Mouse (Mus musculus) macrophage (primary cell): Measurements from ENCODE around the gene Dennd4a. TPM values are rescaled to one million over a fixed set of nuclear protein-coding genes. Genes with fewer than 3 reads are reported as not detected.

ENCODE experiments used
- H3K27ac ChIP-seq: fragments of 350-480 bp; formaldehyde crosslinking; 2 replicates; pipeline ENCODE4 v1.9.0; 2021
- H3K36me3 ChIP-seq: fragments of 350-480 bp; formaldehyde crosslinking; 2 replicates; pipeline ENCODE4 v1.9.0; 2021; ENCODE audit errors: inconsistent target
- H3K4me3 ChIP-seq: fragments of 350-480 bp; formaldehyde crosslinking; 2 replicates; pipeline ENCODE4 v1.9.0; 2021; ENCODE audit errors: inconsistent target
- H3K79me2 ChIP-seq: fragments of 350-480 bp; formaldehyde crosslinking; 2 replicates; pipeline ENCODE4 v1.9.0; 2021; ENCODE audit errors: inconsistent target
- WGBS: methylation state at CpG from one replicate; pipeline ENCODE4 v1.1.7; 2026; ENCODE audit warnings: inconsistent platforms; ENCODE audit not compliant: missing documents; 5-methylcytosine and 5-hydroxymethylcytosine counted together
- polyA plus RNA-seq: library from polyadenylated mRNA; stranded (reverse); fragments of 250-400 nt; gene quantifications from 3 replicates; pipeline ENCODE4 v1.2.4, GENCODE M21; 2018; ENCODE audit warnings: inconsistent platforms

The Dennd4a gene
- polyA plus RNA-seq, 1 experiment from 2014 or later, result 5.1 TPM

- no peak overlapping the region for H3K4me3 ChIP-seq
- no peaks in the 10 kb centered on the region for H3K79me2 ChIP-seq
- H3K36me3 ChIP-seq, result no peaks in the 10 kb centered on the region
- no peak overlapping the region for H3K27ac ChIP-seq
- WGBS, result 80% methylated on average over 3 of the region's 3 CpGs
These were observed 15.1 kb upstream of the Dennd4a start for GRCm38 (mm10) chr9:64795846-64796615.

- H3K4me3 ChIP-seq, result no peak overlapping the region
These were observed 13.7 kb upstream of the Dennd4a start for GRCm38 (mm10) chr9:64797392-64797791.

GRCm38 (mm10) chr9:64798099-64798498 lies 13.0 kb upstream of the Dennd4a start:
- Histone ChIP-seq H3K79me2 (no peaks in the 10 kb centered on the region), H3K27ac (no peak overlapping the region), H3K36me3 (no peaks in the 10 kb centered on the region), H3K4me3 (no peak overlapping the region)

More at GRCm38 (mm10) chr9:64797392-64797791, 13.7 kb upstream of the Dennd4a start:
- Histone ChIP-seq H3K79me2 (no peaks in the 10 kb centered on the region), H3K36me3 (no peaks in the 10 kb centered on the region), H3K27ac (no peak overlapping the region)
- 84% methylated on average over 4 of the region's 4 CpGs for WGBS

- H3K27ac ChIP-seq, result no peak overlapping the region
These were observed 12.3 kb upstream of the Dennd4a start for GRCm38 (mm10) chr9:64798859-64799258.

GRCm38 (mm10) chr9:64799504-64799903 lies 11.6 kb upstream of the Dennd4a start:
- Histone ChIP-seq H3K36me3 (no peaks in the 10 kb centered on the region), H3K4me3 (no peak overlapping the region), H3K79me2 (no peaks in the 10 kb centered on the region), H3K27ac (no peak overlapping the region)
- 92% methylated on average over 5 of the region's 5 CpGs for WGBS

More at GRCm38 (mm10) chr9:64798859-64799258, 12.3 kb upstream of the Dennd4a start:
- Histone ChIP-seq H3K79me2 (no peaks in the 10 kb centered on the region), H3K4me3 (no peak overlapping the region), H3K36me3 (no peaks in the 10 kb centered on the region)
- 78% methylated on average over 1 of the region's 2 CpGs for WGBS

- 94% methylated on average over 5 of the region's 5 CpGs for WGBS
- no peak overlapping the region for H3K4me3 ChIP-seq
- H3K27ac ChIP-seq, result no peak overlapping the region
- H3K36me3 ChIP-seq, result no peaks in the 10 kb centered on the region
- no peaks in the 10 kb centered on the region for H3K79me2 ChIP-seq
These were observed 8.6 kb upstream of the Dennd4a start for GRCm38 (mm10) chr9:64802561-64802960.

GRCm38 (mm10) chr9:64803373-64804214 lies 7.5 kb upstream of the Dennd4a start:
- Histone ChIP-seq H3K79me2 (no peaks in the 10 kb centered on the region), H3K27ac (no peak overlapping the region), H3K36me3 (no peaks in the 10 kb centered on the region), H3K4me3 (no peak overlapping the region)
- WGBS, result 95% methylated on average over 5 of the region's 5 CpGs

- H3K27ac ChIP-seq, result no peak overlapping the region
- H3K4me3 ChIP-seq, result no peak overlapping the region
- H3K36me3 ChIP-seq, result no peaks in the 10 kb centered on the region
- 64% methylated on average over 5 of the region's 5 CpGs for WGBS
- H3K79me2 ChIP-seq, result no peaks in the 10 kb centered on the region
These were observed 5.3 kb upstream of the Dennd4a start for GRCm38 (mm10) chr9:64805875-64806274.

GRCm38 (mm10) chr9:64806335-64807060 lies 4.6 kb upstream of the Dennd4a start:
- H3K79me2 ChIP-seq, result no peaks in the 10 kb centered on the region
- no peak overlapping the region for H3K4me3 ChIP-seq
- WGBS, result 53% methylated on average over 6 of the region's 6 CpGs
- H3K36me3 ChIP-seq, result no peaks in the 10 kb centered on the region
- no peak overlapping the region for H3K27ac ChIP-seq

GRCm38 (mm10) chr9:64807061-64807808 lies 3.9 kb upstream of the Dennd4a start:
- no peak overlapping the region for H3K4me3 ChIP-seq
- H3K36me3 ChIP-seq, result no peaks in the 10 kb centered on the region
- H3K79me2 ChIP-seq, result peaks cover 3% of the 10 kb centered on the region; the same call in 1 of the 2 replicates
- WGBS, result 84% methylated on average over 14 of the region's 14 CpGs
- no peak overlapping the region for H3K27ac ChIP-seq

- Histone ChIP-seq H3K79me2 (peaks cover 29% of the 10 kb centered on the region), H3K27ac (no peak overlapping the region), H3K36me3 (no peaks in the 10 kb centered on the region), H3K4me3 (no peak overlapping the region)
- 93% methylated on average over 3 of the region's 3 CpGs for WGBS
These were observed 1.3 kb upstream of the Dennd4a start for GRCm38 (mm10) chr9:64809851-64810250.

GRCm38 (mm10) chr9:64811538-64812474 lies 666 bp downstream of the Dennd4a start:
- WGBS, result 2% methylated on average over 59 of the region's 59 CpGs
- Histone ChIP-seq H3K27ac (no peak overlapping the region), H3K36me3 (no peaks in the 10 kb centered on the region), H3K4me3 (peak overlapping the region; percentile 35), H3K79me2 (peaks cover 49% of the 10 kb centered on the region)

GRCm38 (mm10) chr9:64812475-64812860 lies 1.3 kb downstream of the Dennd4a start:
- WGBS, result 60% methylated on average over 1 of the region's 1 CpGs
- H3K36me3 ChIP-seq, result no peaks in the 10 kb centered on the region
- H3K79me2 ChIP-seq, result peaks cover 55% of the 10 kb centered on the region
- H3K4me3 ChIP-seq, result peak overlapping the region; percentile 35; the same call in 1 of the 2 replicates
- H3K27ac ChIP-seq, result no peak overlapping the region
